ENCODE assay signal across 9 mouse cellular contexts in the genomic region with DNA sequence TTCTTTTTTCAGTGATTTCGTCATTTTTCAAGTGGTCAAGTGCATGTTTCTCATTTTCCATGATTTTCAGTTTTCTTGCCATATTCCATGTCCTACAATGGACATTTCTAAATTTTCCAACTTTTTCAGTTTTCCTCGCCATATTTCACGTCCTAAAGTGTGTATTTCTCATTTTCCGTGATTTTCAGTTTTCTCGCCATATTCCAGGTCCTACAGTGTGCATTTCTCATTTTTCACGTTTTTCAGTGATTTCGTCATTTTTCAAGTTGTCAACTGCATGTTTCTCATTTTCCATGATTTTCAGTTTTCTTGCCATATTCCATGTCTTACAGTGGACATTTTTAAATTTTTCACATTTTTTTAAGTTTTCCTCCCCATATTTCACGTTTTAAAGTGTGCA. TPM values are rescaled to one million over a fixed set of nuclear protein-coding genes. Genes with fewer than 3 reads are reported as not detected.
DNase-seq lines count a peak whose midpoint lies in the region; ATAC-seq and TF ChIP-seq lines count a peak whose summit lies in the region.
"Not testable (repeated sequence)": the region's sequence is repeated elsewhere in the genome, so short reads cannot be mapped to it uniquely, and the experiment has no call there.
"Had no signal": no experiment of that assay in that cellular context is flagged by ENCODE, and none has a peak within 500 bp of the region (broad histone marks: within the 10 kb centered on the region; RNA-seq: fewer than 3 reads in every experiment).

No protein-coding gene starts in this region.

- peak; percentile 24 for ATAC-seq in Patski
- peak; percentile 71 for ATAC-seq in forebrain, embryonic 12.5 days (ENCODE audit: low FRiP score)
- ATAC-seq in heart, embryonic 12.5 days (ENCODE audit: insufficient number of reproducible peaks, low FRiP score), result peak; percentile 79
- peak; percentile 74 for ATAC-seq in intestine, embryonic 16.5 days
- peak; percentile 71; the same call in 1 of the 2 replicates for ATAC-seq in neural tube, embryonic 12.5 days (ENCODE audit: low FRiP score, low read depth)
- peak; percentile 71 for ATAC-seq in stomach, embryonic 16.5 days (ENCODE audit: insufficient read depth, low FRiP score)

- not testable (repeated sequence) for H3K9me3 ChIP-seq in forebrain, embryonic 12.5 days; heart, embryonic 12.5 days (replicated peaks); intestine, embryonic 16.5 days (ENCODE audit: control insufficient read depth, low read length); neural tube, embryonic 12.5 days; stomach, embryonic 16.5 days (replicated peaks; ENCODE audit: control insufficient read depth, low read length)

- POLR2A ChIA-PET in Patski (lab: Charles Lee), result not testable (repeated sequence)

- H3K4me3 ChIP-seq in forebrain, embryonic 12.5 days (replicated peaks); heart, embryonic 12.5 days; intestine, embryonic 16.5 days (ENCODE audit: low read length); neural tube, embryonic 12.5 days; stomach, embryonic 16.5 days (replicated peaks; ENCODE audit: low read length): not testable (repeated sequence)

- not testable (repeated sequence) for H3K27ac ChIP-seq in forebrain, embryonic 12.5 days; heart, embryonic 12.5 days (ENCODE audit: poor library complexity, severe bottlenecking); intestine, embryonic 16.5 days (ENCODE audit: low read length); neural tube, embryonic 12.5 days; stomach, embryonic 16.5 days (ENCODE audit: low read length)

- 73% methylated on average over 8 of the region's 8 CpGs for WGBS in forebrain, embryonic 12.5 days
- 66% methylated on average over 8 of the region's 8 CpGs for WGBS in heart, embryonic 12.5 days
- 69% methylated on average over 7 of the region's 8 CpGs for WGBS in intestine, embryonic 16.5 days
- WGBS in neural tube, embryonic 12.5 days, result 71% methylated on average over 8 of the region's 8 CpGs
- 67% methylated on average over 7 of the region's 8 CpGs for WGBS in stomach, embryonic 16.5 days

- not testable (repeated sequence) for DNase-seq in Patski (ENCODE audit: low read depth, low spot score)
- peak; percentile 95 to 100 for DNase-seq in layer of hippocampus, postnatal 36 days
- peak; percentile 74 to 76 for DNase-seq in lung, adult 18-20 months

- not testable (repeated sequence) for H3K36me3 ChIP-seq in forebrain, embryonic 12.5 days (replicated peaks); heart, embryonic 12.5 days; intestine, embryonic 16.5 days (ENCODE audit: control insufficient read depth, insufficient read depth, low read length); neural tube, embryonic 12.5 days; stomach, embryonic 16.5 days (ENCODE audit: control insufficient read depth, insufficient read depth, low read length)

- not testable (repeated sequence) for H3K4me1 ChIP-seq in forebrain, embryonic 12.5 days; heart, embryonic 12.5 days (replicated peaks); intestine, embryonic 16.5 days (ENCODE audit: control insufficient read depth, insufficient read depth, low read length); neural tube, embryonic 12.5 days; stomach, embryonic 16.5 days (ENCODE audit: control insufficient read depth, insufficient read depth, low read length)

- not testable (repeated sequence) for H3K27me3 ChIP-seq in Patski; forebrain, embryonic 12.5 days; heart, embryonic 12.5 days (replicated peaks); intestine, embryonic 16.5 days (replicated peaks; ENCODE audit: control insufficient read depth, insufficient read depth, low read length); neural tube, embryonic 12.5 days (replicated peaks); stomach, embryonic 16.5 days (ENCODE audit: control insufficient read depth, insufficient read depth, low read length)

- not testable (repeated sequence) for H3K9ac ChIP-seq in forebrain, embryonic 12.5 days; heart, embryonic 12.5 days; intestine, embryonic 16.5 days (ENCODE audit: low read depth, low read length); neural tube, embryonic 12.5 days; stomach, embryonic 16.5 days (ENCODE audit: low read length)

- not testable (repeated sequence) for H3K4me2 ChIP-seq in forebrain, embryonic 12.5 days; heart, embryonic 12.5 days; intestine, embryonic 16.5 days (ENCODE audit: low read depth, low read length); neural tube, embryonic 12.5 days (replicated peaks); stomach, embryonic 16.5 days (ENCODE audit: low read depth, low read length)

- not testable (repeated sequence) for TF ChIP-seq CTCF in Patski (IDR thresholded peaks at IDR 0.05)

- in situ Hi-C loops in Patski (cut with MboI; ENCODE audit: low pct_unique_long_range_greater_than_20kb), result not testable (repeated sequence)

- CTCF ChIA-PET in Patski (lab: Charles Lee), result not testable (repeated sequence)

RNA-seq across cellular contexts. Expression of a gene that starts 3.5 kb away (rescaled TPM):
- not detected for polyA plus RNA-seq in Patski (2021)
- polyA plus RNA-seq in forebrain, embryonic 12.5 days (2016; fragmentation: Nextera tagmentation; extraction: Ambion mirVana), result not detected in 2 replicates
- not detected in 2 replicates for polyA plus RNA-seq in heart, embryonic 12.5 days (2016; fragmentation: Nextera tagmentation; extraction: Ambion mirVana)
- polyA plus RNA-seq in intestine, embryonic 16.5 days (2015; fragmentation: Nextera tagmentation; extraction: Ambion mirVana), result not detected in 2 replicates
- total RNA-seq in layer of hippocampus, postnatal 36 days (2021), result not detected
- not detected in 2 replicates for polyA plus RNA-seq in neural tube, embryonic 12.5 days (2016; fragmentation: Nextera tagmentation; extraction: Ambion mirVana)
- not detected in 2 replicates for polyA plus RNA-seq in stomach, embryonic 16.5 days (2015; fragmentation: Nextera tagmentation; extraction: Ambion mirVana)
- total RNA-seq: gastrocnemius, postnatal 14 days had no signal

RNA-seq across cellular contexts. Expression of a gene that starts 5.9 kb away (rescaled TPM):
- not detected for polyA plus RNA-seq in Patski (2021)
- not detected in 2 replicates for polyA plus RNA-seq in forebrain, embryonic 12.5 days (2016; fragmentation: Nextera tagmentation; extraction: Ambion mirVana)
- polyA plus RNA-seq in heart, embryonic 12.5 days (2016; fragmentation: Nextera tagmentation; extraction: Ambion mirVana), result not detected in 2 replicates
- not detected in 2 replicates for polyA plus RNA-seq in intestine, embryonic 16.5 days (2015; fragmentation: Nextera tagmentation; extraction: Ambion mirVana)
- not detected for total RNA-seq in layer of hippocampus, postnatal 36 days (2021)
- not detected in 2 replicates for polyA plus RNA-seq in neural tube, embryonic 12.5 days (2016; fragmentation: Nextera tagmentation; extraction: Ambion mirVana)
- not detected in 2 replicates for polyA plus RNA-seq in stomach, embryonic 16.5 days (2015; fragmentation: Nextera tagmentation; extraction: Ambion mirVana)
- total RNA-seq: gastrocnemius, postnatal 14 days had no signal

RNA-seq across cellular contexts. Expression of a gene that starts 6.3 kb away (rescaled TPM):
- not detected for polyA plus RNA-seq in Patski (2021)
- not detected in 2 replicates for polyA plus RNA-seq in forebrain, embryonic 12.5 days (2016; fragmentation: Nextera tagmentation; extraction: Ambion mirVana)
- not detected in 2 replicates for polyA plus RNA-seq in heart, embryonic 12.5 days (2016; fragmentation: Nextera tagmentation; extraction: Ambion mirVana)
- polyA plus RNA-seq in intestine, embryonic 16.5 days (2015; fragmentation: Nextera tagmentation; extraction: Ambion mirVana), result not detected in 2 replicates
- not detected for total RNA-seq in layer of hippocampus, postnatal 36 days (2021)
- polyA plus RNA-seq in neural tube, embryonic 12.5 days (2016; fragmentation: Nextera tagmentation; extraction: Ambion mirVana), result 0.49 TPM in 1 of 2 replicates, not detected in the other
- not detected in 2 replicates for polyA plus RNA-seq in stomach, embryonic 16.5 days (2015; fragmentation: Nextera tagmentation; extraction: Ambion mirVana)
- total RNA-seq: gastrocnemius, postnatal 14 days had no signal

RNA-seq across cellular contexts. Expression of a gene that starts 8.8 kb away (rescaled TPM):
- not detected for polyA plus RNA-seq in Patski (2021)
- polyA plus RNA-seq in forebrain, embryonic 12.5 days (2016; fragmentation: Nextera tagmentation; extraction: Ambion mirVana), result not detected in 2 replicates
- polyA plus RNA-seq in heart, embryonic 12.5 days (2016; fragmentation: Nextera tagmentation; extraction: Ambion mirVana), result not detected in 2 replicates
- not detected in 2 replicates for polyA plus RNA-seq in intestine, embryonic 16.5 days (2015; fragmentation: Nextera tagmentation; extraction: Ambion mirVana)
- total RNA-seq in layer of hippocampus, postnatal 36 days (2021), result not detected
- not detected in 2 replicates for polyA plus RNA-seq in neural tube, embryonic 12.5 days (2016; fragmentation: Nextera tagmentation; extraction: Ambion mirVana)
- polyA plus RNA-seq in stomach, embryonic 16.5 days (2015; fragmentation: Nextera tagmentation; extraction: Ambion mirVana), result not detected in 2 replicates
- total RNA-seq: gastrocnemius, postnatal 14 days had no signal

RNA-seq across cellular contexts. Expression of a gene that starts 10.6 kb away (rescaled TPM):
- not detected for polyA plus RNA-seq in Patski (2021)
- polyA plus RNA-seq in forebrain, embryonic 12.5 days (2016; fragmentation: Nextera tagmentation; extraction: Ambion mirVana), result 0.96 TPM in 1 of 2 replicates, not detected in the other
- polyA plus RNA-seq in heart, embryonic 12.5 days (2016; fragmentation: Nextera tagmentation; extraction: Ambion mirVana), result 0.35 and 0.47 TPM in 2 replicates
- polyA plus RNA-seq in intestine, embryonic 16.5 days (2015; fragmentation: Nextera tagmentation; extraction: Ambion mirVana), result not detected in 2 replicates
- under 1 TPM in 1 of 2 experiments, not detected in 1; 0.78 TPM for total RNA-seq in layer of hippocampus, postnatal 36 days (2021)
- 1.1 and 1.2 TPM in 2 replicates for polyA plus RNA-seq in neural tube, embryonic 12.5 days (2016; fragmentation: Nextera tagmentation; extraction: Ambion mirVana)
- not detected in 2 replicates for polyA plus RNA-seq in stomach, embryonic 16.5 days (2015; fragmentation: Nextera tagmentation; extraction: Ambion mirVana)

Comparison
In these comparisons a context has a peak if more than half of its experiments do, and no peak if none do; other contexts are left out.
1. ATAC-seq: peak in every context shown above with its lines; median percentile 79 in heart, embryonic 12.5 days; 74 in intestine, embryonic 16.5 days; 71 in forebrain, embryonic 12.5 days; 71 in neural tube, embryonic 12.5 days; 71 in stomach, embryonic 16.5 days; 24 in Patski.